Mouse (Mus musculus) c-Kit-positive CD71-positive TER-119-negative erythroid progenitor cells, embryonic 14.5 days (primary cell): Measurements from ENCODE around the gene Taf5.
A peak's percentile ranks its signal among the peaks of the same experiment; 100 is the strongest.

ENCODE experiments used
- DNase-seq: peaks from one replicate; pipeline ENCODE4 v3.0.0-alpha.2; 2013; ENCODE audit warnings: low read depth

The Taf5 gene

GRCm38 (mm10) chr19:47067924-47068611, 522 bp downstream of the Taf5 start:
- DNase-seq: peak; percentile 80

- DNase-seq: no peak
Observed at GRCm38 (mm10) chr19:47088226-47088625, 20.7 kb downstream of the Taf5 start.

GRCm38 (mm10) chr19:47089718-47090525, 22.4 kb downstream of the Taf5 start:
- peak; percentile 14 for DNase-seq

- DNase-seq: peak; percentile 93
Observed at GRCm38 (mm10) chr19:47090550-47091156, 23.1 kb downstream of the Taf5 start, which contains the start of the genes Usmg5 and Pdcd11. TSS of gene Usmg5 (minus strand) at chr19:47090647. TSS of gene Pdcd11 (plus strand) at chr19:47090768.

GRCm38 (mm10) chr19:47101080-47101479, 33.5 kb downstream of the Taf5 start:
- no peak for DNase-seq

GRCm38 (mm10) chr19:47104641-47105271, 37.2 kb downstream of the Taf5 start:
- DNase-seq: no peak

GRCm38 (mm10) chr19:47118634-47119033, 51.1 kb downstream of the Taf5 start:
- no peak for DNase-seq

- DNase-seq: peak; percentile 23
Observed at GRCm38 (mm10) chr19:47121054-47121453, 53.5 kb downstream of the Taf5 start.

- peak; percentile 40 for DNase-seq
Observed at GRCm38 (mm10) chr19:47122802-47123201, 55.3 kb downstream of the Taf5 start.

- DNase-seq: no peak
Observed at GRCm38 (mm10) chr19:47128164-47128563, 60.6 kb downstream of the Taf5 start.

GRCm38 (mm10) chr19:47128835-47129234, 61.3 kb downstream of the Taf5 start:
- no peak for DNase-seq

- no peak for DNase-seq
Observed at GRCm38 (mm10) chr19:47130551-47131125, 63.1 kb downstream of the Taf5 start.
